Mouse (Mus musculus): ENCODE data around the gene Eno3. TPM values are rescaled to one million over a fixed set of nuclear protein-coding genes. Genes with fewer than 3 reads are reported as not detected.

The Eno3 gene
- polyA plus RNA-seq, 1 experiment from 2014 or later, result 468 TPM

DNA sequence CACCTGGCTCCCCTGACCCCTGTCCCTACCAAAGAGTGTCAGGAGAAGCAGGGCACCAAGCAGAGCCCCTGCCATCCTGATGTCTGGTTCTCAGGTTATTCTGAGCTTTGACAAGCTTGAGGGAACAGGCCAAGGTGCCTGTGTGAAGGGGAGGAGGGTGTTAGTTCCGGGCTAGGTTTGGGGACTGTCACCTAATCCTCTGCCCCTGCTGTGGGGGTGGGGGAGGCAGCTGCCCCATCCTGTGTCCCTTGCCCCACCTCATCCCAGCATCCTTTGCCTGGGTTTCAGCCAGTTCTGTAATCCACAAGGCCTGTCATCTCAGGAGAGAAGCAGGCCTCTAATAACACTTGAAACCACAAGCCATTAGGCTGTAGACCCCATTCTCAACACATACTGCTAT, 37.9 kb upstream of the Eno3 start, which contains the start of gene Chrne:
TSS of gene Chrne (minus strand) at position 116 of the 400 bp plus-strand sequence.
- ATAC-seq (ENCODE audit: insufficient number of reproducible peaks, insufficient read depth, low FRiP score, low read depth), result no peak
- Histone ChIP-seq H3K4me3 (ENCODE audit: control insufficient read depth in 1 of 2, insufficient read depth in 1 of 2, low read depth in 1 of 2, low read length in 2 of 2) (no peak within 1 kb of the TSS), H3K27me3 (ENCODE audit: control insufficient read depth, insufficient read depth, low read length) (0 out of 2 replicates have a peak, but pooled peaks cover 7% of the 10 kb centered on the region), H3K9ac (ENCODE audit: low read length) (no peak within 1 kb of the TSS), H3K4me2 (ENCODE audit: low read length) (no peak within 1 kb of the TSS), H3K4me1 (ENCODE audit: control insufficient read depth in 2 of 2, insufficient read depth in 2 of 2, low read length in 2 of 2) (peaks cover 14 to 15% of the 10 kb centered on the region in 2 experiments), H3K36me3 (ENCODE audit: control insufficient read depth, insufficient read depth, low read length) (no peaks in the 10 kb centered on the region), H3K9me3 (ENCODE audit: control insufficient read depth, low read length) (no peaks in the 10 kb centered on the region), H3K27ac (replicated peaks in 1 of 2; ENCODE audit: control insufficient read depth in 1 of 2, insufficient read depth in 1 of 2, low read depth in 2 of 2, low read length in 2 of 2) (no peak within 1 kb of the TSS)
- 27% methylated on average over 1 of the region's 1 CpGs for WGBS

DNA sequence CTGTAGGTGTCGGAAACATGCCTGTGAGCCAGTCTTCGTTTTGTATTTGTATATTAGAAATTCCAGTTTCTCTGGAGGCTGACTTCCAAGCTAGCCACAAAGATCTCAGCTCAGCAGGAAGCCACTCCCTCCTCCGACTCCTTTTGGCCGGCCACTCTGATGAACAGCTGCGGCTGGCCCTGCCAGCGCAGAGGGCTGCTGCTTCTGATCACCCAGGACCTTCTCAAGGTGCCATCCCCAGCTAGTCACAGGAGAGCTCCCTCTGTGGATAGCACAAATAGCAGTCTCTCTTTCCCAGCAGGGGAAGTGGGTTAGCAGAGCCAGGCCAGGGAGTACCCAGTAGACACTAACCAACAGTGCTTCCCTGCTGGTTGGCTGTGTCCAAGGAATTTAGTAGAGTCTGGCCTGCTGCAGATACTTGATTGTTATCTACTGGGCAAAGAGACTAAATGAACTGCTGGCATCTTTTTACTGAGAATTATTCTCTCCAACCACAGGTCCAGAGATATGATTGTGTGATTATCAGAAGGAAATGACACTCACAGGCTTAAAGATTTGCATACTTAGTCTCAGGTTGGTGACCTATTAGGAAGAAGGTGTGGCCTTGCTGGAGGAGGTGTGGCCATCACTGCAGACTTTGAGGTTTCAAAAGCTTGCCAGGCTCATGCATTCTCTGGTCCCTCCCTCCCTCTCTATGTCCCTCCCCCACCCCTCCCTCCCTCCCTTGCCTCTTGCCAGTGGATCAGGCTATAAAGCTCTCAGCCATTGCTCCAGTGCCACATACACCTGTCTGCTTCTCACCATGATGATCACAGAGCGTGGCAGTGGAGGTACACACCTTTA, 34.8 kb upstream of the Eno3 start:
- no peak overlapping the region for H3K4me2 ChIP-seq (ENCODE audit: low read length)
- no peak overlapping the region for H3K9ac ChIP-seq (ENCODE audit: low read length)

DNA sequence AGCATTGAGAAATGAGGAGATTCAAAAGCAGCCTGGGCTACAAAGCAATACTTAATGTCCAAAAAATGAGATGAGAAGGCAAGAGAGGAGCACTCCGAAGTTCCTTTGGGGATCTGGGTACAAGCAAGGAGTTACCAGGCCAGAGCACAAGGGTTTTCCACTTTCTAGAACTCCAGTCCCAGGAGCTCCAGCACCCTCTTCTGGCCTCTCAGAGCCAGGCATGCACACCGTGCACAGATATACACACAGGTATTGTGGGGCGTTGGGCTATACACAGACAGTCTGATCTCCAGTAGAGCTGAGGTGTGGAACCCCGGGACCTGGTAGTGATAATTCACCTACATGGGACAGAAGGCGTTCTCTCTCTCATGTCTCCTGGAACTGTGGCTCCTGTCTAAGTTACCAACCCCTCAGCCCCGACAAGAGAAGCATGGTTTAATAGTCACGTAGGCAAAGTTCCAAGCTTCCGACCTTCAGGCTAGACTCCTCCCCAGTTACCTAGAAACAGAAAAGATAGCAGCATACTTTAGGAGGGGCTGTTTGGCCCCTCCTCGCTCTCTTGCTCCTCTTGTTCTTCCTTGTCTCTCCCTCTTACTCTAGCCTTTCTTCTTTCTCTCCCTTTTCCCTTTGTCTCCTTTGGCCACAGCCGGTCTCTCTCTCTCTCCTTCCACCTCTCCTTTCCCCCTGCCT, 33.8 kb upstream of the Eno3 start:
- H3K4me2 ChIP-seq (ENCODE audit: low read length), result no peak overlapping the region
- no peaks in the 10 kb centered on the region for H3K36me3 ChIP-seq (ENCODE audit: control insufficient read depth, insufficient read depth, low read length)
- H3K4me1 ChIP-seq (ENCODE audit: control insufficient read depth in 2 of 2, insufficient read depth in 2 of 2, low read length in 2 of 2), result peaks cover 0 to 2% of the 10 kb centered on the region in 2 experiments; a peak in 1 of 4 replicates
- H3K4me3 ChIP-seq (ENCODE audit: control insufficient read depth in 1 of 2, insufficient read depth in 1 of 2, low read depth in 1 of 2, low read length in 2 of 2), result no peak overlapping the region
- H3K9me3 ChIP-seq (ENCODE audit: control insufficient read depth, low read length), result no peaks in the 10 kb centered on the region
- no peak overlapping the region for H3K27ac ChIP-seq (replicated peaks in 1 of 2; ENCODE audit: control insufficient read depth in 1 of 2, insufficient read depth in 1 of 2, low read depth in 2 of 2, low read length in 2 of 2)
- ATAC-seq (ENCODE audit: insufficient number of reproducible peaks, insufficient read depth, low FRiP score, low read depth), result no peak
- no peaks in the 10 kb centered on the region for H3K27me3 ChIP-seq (ENCODE audit: control insufficient read depth, insufficient read depth, low read length)
- 58% methylated on average over 10 of the region's 10 CpGs for WGBS
- no peak overlapping the region for H3K9ac ChIP-seq (ENCODE audit: low read length)

More for the DNA sequence above, 34.8 kb upstream of the Eno3 start:
- Histone ChIP-seq H3K4me1 (ENCODE audit: control insufficient read depth in 2 of 2, insufficient read depth in 2 of 2, low read length in 2 of 2) (peaks cover 0 to 2% of the 10 kb centered on the region in 2 experiments; a peak in 1 of 4 replicates), H3K36me3 (ENCODE audit: control insufficient read depth, insufficient read depth, low read length) (no peaks in the 10 kb centered on the region), H3K9me3 (ENCODE audit: control insufficient read depth, low read length) (no peaks in the 10 kb centered on the region), H3K27me3 (ENCODE audit: control insufficient read depth, insufficient read depth, low read length) (no peaks in the 10 kb centered on the region), H3K4me3 (ENCODE audit: control insufficient read depth in 1 of 2, insufficient read depth in 1 of 2, low read depth in 1 of 2, low read length in 2 of 2) (no peak overlapping the region), H3K27ac (replicated peaks in 1 of 2; ENCODE audit: control insufficient read depth in 1 of 2, insufficient read depth in 1 of 2, low read depth in 2 of 2, low read length in 2 of 2) (no peak overlapping the region)
- 33% methylated on average over 7 of the region's 7 CpGs for WGBS
- no peak for ATAC-seq (ENCODE audit: insufficient number of reproducible peaks, insufficient read depth, low FRiP score, low read depth)

DNA sequence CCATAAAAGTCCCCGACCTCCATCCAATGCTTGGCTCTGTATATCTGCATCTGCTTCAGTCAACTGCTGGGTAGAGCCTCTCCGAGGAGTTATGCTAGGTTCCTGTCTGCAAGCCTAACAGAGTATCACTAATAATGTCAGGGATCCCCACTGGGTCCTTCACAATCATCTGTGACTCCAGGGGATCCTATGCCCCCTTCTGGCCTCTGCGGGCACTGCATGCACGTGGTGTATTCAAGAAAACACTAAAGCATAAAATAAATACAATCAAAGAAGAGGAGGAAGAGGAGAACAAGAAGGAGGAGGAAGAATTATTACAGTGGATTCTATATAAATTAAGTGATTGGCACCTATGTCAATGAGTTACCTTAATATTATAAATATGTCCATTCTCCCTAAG, 31.5 kb upstream of the Eno3 start:
- H3K4me2 ChIP-seq (ENCODE audit: low read length), result no peak overlapping the region
- no peaks in the 10 kb centered on the region for H3K9me3 ChIP-seq (ENCODE audit: control insufficient read depth, low read length)
- peaks cover 0 to 2% of the 10 kb centered on the region in 2 experiments; a peak in 1 of 4 replicates for H3K4me1 ChIP-seq (ENCODE audit: control insufficient read depth in 2 of 2, insufficient read depth in 2 of 2, low read length in 2 of 2)
- no peaks in the 10 kb centered on the region for H3K36me3 ChIP-seq (ENCODE audit: control insufficient read depth, insufficient read depth, low read length)
- no peak overlapping the region for H3K4me3 ChIP-seq (ENCODE audit: control insufficient read depth in 1 of 2, insufficient read depth in 1 of 2, low read depth in 1 of 2, low read length in 2 of 2)
- H3K27ac ChIP-seq (replicated peaks in 1 of 2; ENCODE audit: control insufficient read depth in 1 of 2, insufficient read depth in 1 of 2, low read depth in 2 of 2, low read length in 2 of 2), result no peak overlapping the region
- H3K9ac ChIP-seq (ENCODE audit: low read length), result no peak overlapping the region
- H3K27me3 ChIP-seq (ENCODE audit: control insufficient read depth, insufficient read depth, low read length), result no peaks in the 10 kb centered on the region
- no peak for ATAC-seq (ENCODE audit: insufficient number of reproducible peaks, insufficient read depth, low FRiP score, low read depth)
- WGBS, result 48% methylated on average over 4 of the region's 4 CpGs

DNA sequence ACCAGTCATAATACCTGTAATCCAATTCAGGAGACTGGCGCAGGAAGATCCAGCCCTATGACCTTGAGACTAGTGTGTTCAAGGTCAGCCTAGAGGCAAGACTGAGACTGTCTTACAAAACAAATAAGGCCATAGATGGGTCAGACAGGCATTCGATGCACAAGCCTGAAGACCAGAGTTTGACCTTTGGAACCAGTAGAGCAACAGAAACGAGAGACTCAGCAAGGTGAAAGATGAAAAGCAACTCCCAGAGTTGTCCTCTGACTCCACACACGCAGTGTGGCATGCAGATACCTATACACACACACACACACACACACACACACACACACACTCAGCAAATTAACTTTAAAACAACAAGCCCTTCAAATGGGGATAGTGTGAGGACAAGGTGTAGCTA, 30.1 kb upstream of the Eno3 start:
- 85% methylated on average over 4 of the region's 4 CpGs for WGBS
- Histone ChIP-seq H3K27ac (replicated peaks in 1 of 2; ENCODE audit: control insufficient read depth in 1 of 2, insufficient read depth in 1 of 2, low read depth in 2 of 2, low read length in 2 of 2) (no peak overlapping the region), H3K4me3 (ENCODE audit: control insufficient read depth in 1 of 2, insufficient read depth in 1 of 2, low read depth in 1 of 2, low read length in 2 of 2) (no peak overlapping the region), H3K9me3 (ENCODE audit: control insufficient read depth, low read length) (no peaks in the 10 kb centered on the region), H3K4me2 (ENCODE audit: low read length) (no peak overlapping the region), H3K9ac (ENCODE audit: low read length) (no peak overlapping the region), H3K27me3 (ENCODE audit: control insufficient read depth, insufficient read depth, low read length) (no peaks in the 10 kb centered on the region), H3K4me1 (ENCODE audit: control insufficient read depth in 2 of 2, insufficient read depth in 2 of 2, low read length in 2 of 2) (peaks cover 0 to 2% of the 10 kb centered on the region in 2 experiments; a peak in 1 of 4 replicates), H3K36me3 (ENCODE audit: control insufficient read depth, insufficient read depth, low read length) (no peaks in the 10 kb centered on the region)
- ATAC-seq (ENCODE audit: insufficient number of reproducible peaks, insufficient read depth, low FRiP score, low read depth), result no peak

DNA sequence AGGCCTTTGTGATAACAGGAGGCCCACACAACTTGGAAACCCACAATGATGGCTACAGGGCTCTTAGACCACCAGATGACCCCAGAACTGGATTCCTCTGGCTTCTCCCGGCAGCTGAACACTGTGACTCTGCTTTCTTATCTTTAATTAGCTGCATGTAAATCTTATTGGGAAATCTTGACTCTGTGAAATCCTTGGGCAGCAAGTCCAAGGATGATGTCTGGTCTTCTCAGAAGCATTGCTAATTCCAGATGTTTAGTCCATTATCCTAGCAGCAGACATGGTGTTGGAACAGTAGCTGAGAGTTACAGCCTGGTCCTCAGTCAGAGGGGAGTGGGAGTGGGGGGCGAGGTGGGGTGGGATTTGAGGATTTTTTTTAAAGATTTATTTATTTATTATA, 28.6 kb upstream of the Eno3 start:
- Histone ChIP-seq H3K4me3 (ENCODE audit: control insufficient read depth in 1 of 2, insufficient read depth in 1 of 2, low read depth in 1 of 2, low read length in 2 of 2) (no peak overlapping the region), H3K27ac (replicated peaks in 1 of 2; ENCODE audit: control insufficient read depth in 1 of 2, insufficient read depth in 1 of 2, low read depth in 2 of 2, low read length in 2 of 2) (no peak overlapping the region), H3K4me2 (ENCODE audit: low read length) (no peak overlapping the region), H3K36me3 (ENCODE audit: control insufficient read depth, insufficient read depth, low read length) (no peaks in the 10 kb centered on the region), H3K9ac (ENCODE audit: low read length) (no peak overlapping the region), H3K27me3 (ENCODE audit: control insufficient read depth, insufficient read depth, low read length) (no peaks in the 10 kb centered on the region), H3K9me3 (ENCODE audit: control insufficient read depth, low read length) (no peaks in the 10 kb centered on the region), H3K4me1 (ENCODE audit: control insufficient read depth in 2 of 2, insufficient read depth in 2 of 2, low read length in 2 of 2) (no peaks in the 10 kb centered on the region)
- WGBS, result 61% methylated on average over 2 of the region's 2 CpGs
- no peak for ATAC-seq (ENCODE audit: insufficient number of reproducible peaks, insufficient read depth, low FRiP score, low read depth)

DNA sequence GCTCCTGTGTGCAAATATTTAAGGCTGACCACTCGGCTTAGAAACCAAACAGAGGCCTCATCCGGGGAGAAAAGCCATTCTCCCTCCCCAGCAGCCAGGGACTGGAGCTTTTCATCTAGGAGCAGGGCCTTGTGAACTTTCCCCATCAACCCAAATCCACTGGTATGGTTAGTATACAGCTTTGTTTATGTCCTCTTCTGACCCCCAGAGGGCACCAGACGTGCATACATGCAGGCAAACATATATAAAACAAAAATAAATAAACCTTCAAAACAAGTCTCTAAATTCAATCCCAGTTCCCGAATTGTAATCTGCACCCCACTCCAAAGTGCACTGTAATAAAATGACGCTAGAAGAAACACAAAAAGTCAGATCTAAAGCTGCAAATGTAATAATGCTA, 27.4 kb upstream of the Eno3 start:
- 51% methylated on average over 5 of the region's 5 CpGs for WGBS
- Histone ChIP-seq H3K27ac (replicated peaks in 1 of 2; ENCODE audit: control insufficient read depth in 1 of 2, insufficient read depth in 1 of 2, low read depth in 2 of 2, low read length in 2 of 2) (no peak overlapping the region), H3K27me3 (ENCODE audit: control insufficient read depth, insufficient read depth, low read length) (no peaks in the 10 kb centered on the region), H3K9ac (ENCODE audit: low read length) (no peak overlapping the region), H3K36me3 (ENCODE audit: control insufficient read depth, insufficient read depth, low read length) (no peaks in the 10 kb centered on the region), H3K9me3 (ENCODE audit: control insufficient read depth, low read length) (no peaks in the 10 kb centered on the region), H3K4me2 (ENCODE audit: low read length) (no peak overlapping the region), H3K4me3 (ENCODE audit: control insufficient read depth in 1 of 2, insufficient read depth in 1 of 2, low read depth in 1 of 2, low read length in 2 of 2) (no peak overlapping the region), H3K4me1 (ENCODE audit: control insufficient read depth in 2 of 2, insufficient read depth in 2 of 2, low read length in 2 of 2) (no peaks in the 10 kb centered on the region)
- no peak for ATAC-seq (ENCODE audit: insufficient number of reproducible peaks, insufficient read depth, low FRiP score, low read depth)
